Mouse (Mus musculus): ENCODE data around the gene Ptgir. TPM values are rescaled to one million over a fixed set of nuclear protein-coding genes. Genes with fewer than 3 reads are reported as not detected.

The Ptgir gene
- total RNA-seq, 1 experiment from 2014 or later, result 1.6 TPM

DNA sequence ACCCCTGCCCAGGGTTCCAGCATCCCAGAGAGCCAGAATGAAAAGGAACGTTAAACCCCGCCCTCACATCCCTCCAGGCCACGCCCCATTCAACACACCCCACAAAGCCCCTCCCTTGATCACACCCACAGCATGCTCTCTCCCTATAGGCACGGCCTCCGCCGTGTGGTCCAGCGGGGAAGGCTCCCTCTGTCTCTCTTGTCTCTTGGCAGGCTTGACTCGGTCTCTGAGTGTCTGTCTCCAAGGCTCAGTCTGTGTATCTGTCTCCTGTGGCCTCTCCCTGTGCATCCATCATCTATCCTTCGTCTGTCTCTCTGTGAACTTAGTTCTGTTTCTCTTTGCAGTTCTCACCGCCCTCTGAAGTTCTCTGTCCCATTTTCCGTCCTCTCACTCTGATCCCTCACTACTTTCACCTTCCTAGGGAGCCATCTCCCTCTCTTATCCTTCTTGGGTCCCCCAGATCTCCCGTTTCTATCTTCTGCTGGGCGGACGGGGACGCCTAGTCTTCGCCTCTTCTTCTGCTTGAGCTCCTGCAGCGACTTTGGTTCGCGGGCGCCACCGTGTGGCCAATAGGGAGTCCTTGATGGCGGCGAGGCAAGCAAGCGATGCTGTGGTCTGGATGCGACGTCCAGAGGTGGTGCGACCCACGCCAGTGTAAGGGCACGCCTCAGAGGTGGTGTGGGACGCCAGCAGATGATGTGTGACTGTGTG is 14.5 kb upstream of the Ptgir start, which contains the start of gene Gng8:
Gene Gng8 (plus strand): TSS at position 146 of the 711 bp plus-strand sequence.
- DNase-seq, result peak; percentile 87

DNA sequence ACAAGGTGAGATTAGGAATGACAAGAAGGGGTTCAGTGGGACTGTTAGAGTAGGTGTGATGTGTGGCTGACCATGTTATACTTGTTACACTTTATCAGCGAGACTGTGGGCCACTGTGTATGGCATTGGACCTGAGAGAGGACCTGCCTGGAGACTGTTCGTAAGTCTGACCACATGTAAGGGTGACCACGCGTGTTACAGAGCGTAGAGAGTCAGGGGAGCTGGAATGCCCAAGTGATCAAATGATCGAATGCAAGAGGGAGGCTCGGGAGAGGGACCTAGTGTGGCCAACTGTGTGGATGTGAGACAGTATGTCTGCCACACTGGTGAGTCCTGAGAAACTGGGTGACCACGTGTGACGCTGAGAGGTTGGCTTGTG is 13.9 kb upstream of the Ptgir start:
- DNase-seq, result no peak

DNA sequence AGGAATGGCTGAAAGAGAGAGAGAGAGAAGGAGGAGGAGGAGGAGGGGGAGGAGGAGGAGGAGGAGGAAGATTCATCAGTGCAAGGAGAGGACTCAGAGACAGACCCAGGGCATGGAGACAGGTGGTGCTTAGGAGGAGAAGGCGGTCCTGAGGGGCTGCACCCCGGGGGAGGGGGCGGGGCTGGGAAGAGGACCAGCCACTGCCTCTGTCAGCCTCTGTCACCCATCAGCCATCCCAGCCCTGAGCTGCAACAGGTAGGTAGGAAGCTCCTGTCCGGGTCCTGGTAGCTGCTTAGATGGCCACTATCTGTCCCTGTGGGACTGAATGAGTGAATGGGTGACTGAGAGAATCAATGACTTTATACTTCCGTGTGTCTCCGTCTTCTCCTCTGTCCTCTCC is 12.7 kb upstream of the Ptgir start:
- DNase-seq, result no peak

DNA sequence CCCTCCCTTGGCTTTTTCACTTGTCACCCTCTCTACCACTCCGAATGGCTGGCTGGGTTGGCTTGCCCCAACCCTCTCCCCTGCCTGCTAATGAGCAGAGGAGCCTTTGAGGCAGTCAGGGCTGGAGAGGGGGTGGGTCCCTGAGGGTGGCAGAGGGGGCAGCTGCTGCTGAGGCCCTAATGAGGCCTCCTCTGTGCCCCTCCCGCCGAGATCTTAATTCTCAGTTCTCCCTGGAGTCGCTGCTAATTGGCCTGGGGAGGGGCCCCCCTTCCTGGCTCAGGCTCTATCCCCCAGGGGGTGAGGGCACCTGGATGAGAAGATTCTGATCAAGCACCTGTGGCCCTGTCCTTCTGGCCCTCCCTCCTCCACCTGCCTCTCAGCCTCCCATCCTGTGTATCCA is 12.0 kb upstream of the Ptgir start:
- no peak for DNase-seq

DNA sequence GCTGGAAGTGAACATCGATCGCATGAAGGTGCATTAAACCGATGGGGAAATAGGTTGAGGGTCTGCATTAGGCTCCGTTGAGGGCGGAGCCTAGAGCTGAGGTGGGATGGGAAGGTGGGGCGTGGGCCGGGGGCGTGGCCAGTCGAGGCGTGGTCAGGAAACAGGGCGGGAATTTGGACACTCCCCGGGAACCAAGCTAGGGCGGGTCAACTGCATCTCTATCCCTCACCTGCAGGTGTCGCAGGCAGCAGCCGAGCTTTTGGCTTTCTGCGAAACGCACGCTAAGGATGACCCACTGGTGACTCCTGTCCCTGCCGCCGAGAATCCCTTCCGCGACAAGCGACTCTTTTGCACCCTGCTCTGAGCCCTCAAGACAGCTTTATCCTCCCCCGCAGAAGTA is 11.3 kb upstream of the Ptgir start:
- peak; percentile 75 for DNase-seq

DNA sequence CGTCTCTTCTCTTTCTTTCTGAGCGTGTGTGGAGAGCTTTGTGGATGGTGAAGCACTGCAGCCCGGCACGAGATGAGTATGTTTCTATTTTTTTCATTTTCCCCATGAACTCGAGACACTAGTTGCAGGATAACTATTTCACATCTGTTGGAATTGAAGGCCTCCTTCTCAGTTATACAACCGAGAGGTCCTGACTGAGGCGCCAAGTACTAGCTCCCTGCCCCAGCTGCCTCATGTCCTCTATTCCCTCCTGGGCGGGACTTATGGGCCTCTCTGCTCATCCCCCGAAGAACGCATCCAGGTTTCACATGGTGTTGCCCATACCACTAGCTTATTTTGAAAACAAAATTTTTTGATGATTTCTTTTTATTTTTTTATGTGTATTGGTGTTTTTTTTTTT is 10.8 kb upstream of the Ptgir start:
- DNase-seq, result no peak

DNA sequence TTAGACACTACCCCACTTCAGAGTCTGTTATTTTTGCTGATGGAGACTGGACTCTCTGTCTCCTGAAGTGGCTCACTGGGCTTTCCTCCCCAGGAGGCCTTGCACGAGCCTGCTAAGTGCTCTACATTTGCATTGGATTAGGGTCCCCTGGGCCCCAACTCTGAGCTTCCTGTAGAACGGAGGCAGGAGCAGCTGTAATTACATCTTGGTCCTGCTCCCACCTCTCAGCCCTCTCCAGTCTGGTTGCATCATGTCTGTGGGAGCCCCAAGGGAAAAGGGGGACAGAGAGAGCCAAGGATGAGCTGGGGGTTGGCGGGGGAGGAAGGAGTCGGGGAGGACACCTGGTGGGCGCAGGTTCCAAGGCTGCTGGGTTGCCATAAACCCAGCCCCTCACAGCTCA is 5.8 kb upstream of the Ptgir start:
- no peak for DNase-seq

DNA sequence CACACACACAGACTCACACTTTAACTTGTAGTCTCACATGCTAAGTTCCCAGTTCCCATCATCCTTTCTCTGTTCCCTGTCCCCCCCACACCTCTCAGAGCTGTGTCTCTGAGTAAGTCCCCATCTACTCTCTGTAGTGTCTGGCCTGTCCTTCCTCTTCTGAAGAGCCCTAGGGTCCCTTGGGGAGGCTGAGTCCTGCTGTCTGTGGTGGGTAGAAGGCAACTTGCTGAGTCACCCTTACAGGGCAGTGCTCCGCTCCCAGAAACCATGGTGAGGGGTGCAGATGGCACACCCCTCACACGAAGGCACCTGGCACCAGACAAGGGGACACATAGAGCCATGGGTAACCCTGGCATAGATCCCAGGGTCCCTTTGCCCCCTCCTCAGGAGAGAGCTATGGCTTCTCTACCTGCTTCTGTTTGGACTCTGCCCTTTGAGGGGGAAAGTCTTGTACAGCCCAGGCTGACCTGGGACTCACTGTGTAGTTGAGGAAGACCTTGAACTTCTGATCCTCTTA is 2.8 kb upstream of the Ptgir start:
- no peak for DNase-seq

DNA sequence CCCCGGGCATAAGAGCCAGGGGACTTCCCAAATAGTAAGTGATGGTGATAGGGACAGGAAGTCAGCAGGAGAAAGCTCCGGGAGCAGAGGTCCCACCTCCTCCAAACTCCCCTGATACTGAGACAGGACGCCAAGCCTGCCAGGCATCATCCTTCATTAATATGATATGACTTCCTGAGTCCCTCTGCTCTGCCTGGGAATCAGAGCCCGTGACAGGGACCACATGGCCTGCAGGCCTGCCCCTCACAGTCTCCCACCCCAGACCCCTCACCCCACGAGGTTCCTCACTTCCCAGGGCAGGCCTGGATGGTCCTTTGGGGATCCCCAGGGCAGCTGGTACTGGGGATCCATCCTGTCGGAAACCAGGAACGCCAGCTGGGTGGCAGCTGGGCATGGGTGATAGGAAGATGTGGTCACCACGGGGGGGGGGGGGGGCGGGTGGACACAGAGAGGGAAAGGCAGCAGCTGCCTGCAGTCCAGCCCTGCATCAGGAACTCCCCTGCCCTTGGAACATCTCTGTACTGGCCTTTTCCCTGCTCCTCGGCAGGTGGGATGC is 2.1 kb upstream of the Ptgir start:
- DNase-seq, result no peak

DNA sequence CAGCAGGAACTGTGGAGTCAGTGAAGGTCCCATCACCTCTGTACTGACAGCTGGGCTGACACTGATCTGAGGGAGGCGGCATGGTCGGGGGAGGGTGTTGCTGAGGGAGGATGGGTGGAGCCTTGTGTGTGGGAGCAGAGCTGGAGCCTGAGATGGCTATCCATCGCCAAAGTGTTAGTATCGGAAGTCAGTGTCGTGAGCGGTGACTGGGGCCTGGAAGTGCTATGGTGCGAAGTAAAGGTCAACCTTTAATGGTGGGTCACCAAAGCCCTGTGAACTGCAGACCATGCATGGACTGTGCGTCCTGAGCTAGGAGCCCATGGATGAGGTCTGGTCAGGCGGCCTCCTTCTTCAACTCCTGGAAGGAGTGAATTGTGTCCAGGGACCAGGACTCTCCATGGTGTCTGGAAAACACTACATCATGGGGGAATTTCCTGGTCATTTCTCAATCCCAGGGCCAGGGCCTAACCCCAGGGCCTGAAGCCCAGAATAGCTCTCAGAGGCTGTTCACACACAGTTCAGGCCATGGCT is 734 bp upstream of the Ptgir start:
- DNase-seq, result no peak

DNA sequence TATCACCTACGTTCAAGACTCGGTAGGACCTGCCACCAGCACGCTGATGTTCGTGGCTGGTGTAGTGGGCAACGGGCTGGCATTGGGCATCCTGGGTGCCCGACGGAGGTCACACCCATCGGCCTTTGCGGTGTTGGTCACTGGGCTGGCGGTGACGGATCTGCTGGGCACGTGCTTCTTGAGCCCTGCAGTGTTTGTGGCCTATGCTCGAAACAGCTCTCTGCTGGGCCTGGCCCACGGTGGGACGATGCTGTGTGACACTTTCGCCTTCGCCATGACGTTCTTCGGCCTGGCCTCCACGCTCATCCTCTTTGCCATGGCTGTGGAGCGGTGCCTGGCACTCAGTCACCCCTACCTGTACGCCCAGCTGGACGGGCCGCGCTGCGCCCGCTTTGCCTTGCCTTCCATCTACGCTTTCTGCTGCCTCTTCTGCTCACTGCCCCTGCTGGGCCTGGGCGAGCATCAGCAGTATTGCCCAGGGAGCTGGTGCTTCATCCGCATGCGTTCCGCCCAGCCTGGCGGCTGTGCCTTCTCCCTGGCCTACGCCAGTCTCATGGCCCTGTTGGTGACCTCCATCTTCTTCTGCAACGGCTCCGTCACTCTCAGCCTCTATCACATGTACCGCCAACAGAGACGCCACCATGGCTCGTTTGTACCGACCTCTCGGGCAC is 734 bp downstream of the Ptgir start:
- DNase-seq, result no peak

DNA sequence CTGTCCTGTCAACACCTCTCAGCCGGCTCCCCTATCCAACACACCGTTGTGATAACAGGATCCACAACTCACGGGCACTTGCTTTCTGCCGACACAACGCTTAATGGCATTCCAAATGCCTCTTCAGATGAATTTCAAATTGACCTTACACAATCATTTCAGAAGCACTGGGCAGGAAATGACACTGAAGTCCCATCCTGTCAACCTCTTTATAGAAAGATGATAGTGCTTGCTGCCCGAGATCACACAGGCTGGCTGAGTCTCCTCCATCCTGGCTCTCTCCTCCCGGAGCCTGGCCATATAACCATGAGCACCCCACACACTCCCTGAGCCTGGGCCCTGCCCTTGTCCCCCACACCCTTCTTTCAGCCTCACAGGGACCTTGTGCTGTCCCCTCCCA is 1.6 kb downstream of the Ptgir start:
- no peak for DNase-seq

DNA sequence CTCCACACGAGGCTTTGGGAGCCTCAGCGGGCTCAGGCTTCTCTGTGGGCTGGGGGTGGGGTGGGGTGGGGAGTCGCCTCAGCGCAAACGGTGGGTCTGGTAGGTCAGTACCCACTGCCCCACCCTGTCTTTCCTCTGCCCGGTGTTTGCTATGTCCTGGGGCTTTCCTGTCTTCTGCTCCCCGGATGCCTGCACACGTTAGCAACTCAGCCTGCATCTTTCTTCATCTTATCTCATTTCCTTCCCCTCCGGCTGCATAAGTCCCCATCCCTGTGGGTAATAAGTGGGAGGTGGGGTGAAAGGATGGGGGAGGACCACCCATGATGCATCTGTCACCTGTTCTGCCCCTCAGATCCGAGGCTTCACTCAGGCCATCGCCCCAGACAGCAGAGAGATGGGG is 2.1 kb downstream of the Ptgir start:
- no peak for DNase-seq

DNA sequence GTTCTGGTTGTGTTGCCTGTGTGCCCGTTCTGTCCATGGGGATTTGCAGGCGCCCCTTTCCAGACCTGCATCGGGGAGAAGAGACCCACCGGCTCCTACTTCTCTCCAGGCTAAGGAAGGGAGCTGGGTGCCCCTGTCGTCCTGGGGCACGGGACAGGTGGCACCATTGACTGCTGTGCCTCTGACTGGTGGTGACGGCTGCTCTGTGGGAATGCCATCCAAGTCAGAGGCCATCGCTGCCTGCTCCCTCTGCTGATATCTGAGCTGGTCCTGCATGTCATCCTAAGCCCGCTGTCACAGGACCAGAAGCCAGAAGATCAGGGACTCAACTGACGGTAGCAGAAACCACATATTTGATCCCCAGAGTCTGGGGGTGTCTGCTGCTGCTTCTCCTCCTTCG is 2.6 kb downstream of the Ptgir start:
- DNase-seq, result no peak

DNA sequence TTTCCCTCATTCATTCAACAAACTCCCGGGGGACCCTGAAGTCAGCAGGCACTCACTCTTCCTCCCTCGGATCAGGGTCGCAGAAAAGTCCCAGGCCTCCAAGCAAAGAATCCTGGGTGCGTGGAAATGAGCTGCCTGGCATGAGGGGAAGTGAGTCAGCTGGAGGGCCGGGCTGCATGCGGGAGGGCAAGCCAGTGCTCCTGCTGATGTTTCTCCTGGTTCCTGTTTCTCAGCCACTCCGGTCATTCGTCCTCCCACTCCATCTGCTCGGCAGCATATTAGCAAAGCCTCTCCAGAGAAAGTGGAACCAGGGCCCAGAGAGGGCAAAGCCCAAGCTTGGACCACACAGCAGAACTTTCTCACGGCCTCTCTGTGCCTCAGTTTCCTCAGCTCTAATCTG is 3.6 kb downstream of the Ptgir start:
- no peak for DNase-seq

DNA sequence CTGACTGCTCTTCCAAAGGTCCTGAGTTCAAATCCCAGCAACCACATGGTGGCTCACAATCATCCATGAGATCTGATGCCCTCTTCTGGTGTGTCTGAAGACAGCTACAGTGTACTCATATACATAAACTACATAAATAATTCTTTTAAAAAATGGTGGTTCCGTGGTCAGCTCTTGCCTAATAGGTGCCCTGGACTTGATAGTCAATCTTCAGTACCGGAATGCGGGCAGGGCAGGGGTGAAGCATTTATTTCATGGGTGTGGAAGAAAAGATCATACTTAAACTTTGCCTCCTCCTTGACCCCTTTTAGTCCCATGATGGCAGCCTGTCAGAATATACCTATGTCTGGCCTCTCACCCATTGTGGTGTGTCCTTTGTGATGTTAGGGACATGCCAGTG is 5.6 kb downstream of the Ptgir start:
- no peak for DNase-seq

DNA sequence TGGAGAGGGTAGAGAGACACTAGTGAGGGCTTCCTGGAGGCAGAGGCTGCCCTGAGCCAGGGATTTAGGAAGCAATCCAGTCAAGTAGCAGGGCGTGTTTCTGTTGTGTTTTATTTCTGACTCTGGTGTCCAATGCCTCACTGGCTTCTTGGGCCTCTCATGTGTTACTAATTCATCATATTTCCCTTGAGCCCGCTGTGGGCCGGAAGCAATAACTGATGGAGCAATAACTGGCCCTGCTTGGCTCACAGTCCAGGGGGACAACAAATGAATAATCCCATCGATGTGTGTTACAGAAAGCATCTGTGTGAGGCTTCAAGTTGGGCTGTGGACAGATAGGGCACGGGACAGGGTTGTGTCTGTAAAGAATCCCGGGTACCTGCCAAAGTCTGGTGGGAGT is 6.1 kb downstream of the Ptgir start:
- no peak for DNase-seq

DNA sequence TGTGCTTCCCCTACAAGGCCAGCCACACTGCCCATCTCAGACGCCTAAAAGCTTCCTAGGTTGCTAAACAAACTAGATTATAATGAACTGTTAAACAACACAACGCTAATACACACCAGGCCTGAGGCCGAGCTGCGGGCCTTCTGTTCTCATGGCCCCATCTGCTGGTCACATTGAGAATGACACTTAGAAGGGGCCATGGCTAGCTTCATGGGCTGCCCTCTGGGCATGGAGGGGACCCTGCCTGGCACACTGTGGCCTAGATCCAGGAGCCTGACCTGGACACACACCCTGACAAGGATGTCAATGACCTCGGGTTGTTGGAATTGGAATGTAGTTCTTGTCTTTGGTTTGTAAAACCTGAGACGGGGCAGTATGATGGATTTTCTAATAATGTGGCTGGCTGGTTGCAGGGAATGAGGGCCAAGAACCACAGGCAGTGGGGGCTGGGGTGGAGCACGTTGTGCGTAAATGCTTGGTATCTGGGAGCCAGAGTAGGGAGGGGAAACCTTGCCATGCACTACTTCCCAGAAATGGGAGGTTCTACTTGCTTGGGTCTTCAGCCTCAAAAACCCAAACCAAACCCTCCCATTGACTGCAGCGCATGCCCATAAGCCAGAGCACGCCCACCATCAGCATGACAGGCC is 7.6 kb downstream of the Ptgir start:
- DNase-seq, result peak; percentile 67

DNA sequence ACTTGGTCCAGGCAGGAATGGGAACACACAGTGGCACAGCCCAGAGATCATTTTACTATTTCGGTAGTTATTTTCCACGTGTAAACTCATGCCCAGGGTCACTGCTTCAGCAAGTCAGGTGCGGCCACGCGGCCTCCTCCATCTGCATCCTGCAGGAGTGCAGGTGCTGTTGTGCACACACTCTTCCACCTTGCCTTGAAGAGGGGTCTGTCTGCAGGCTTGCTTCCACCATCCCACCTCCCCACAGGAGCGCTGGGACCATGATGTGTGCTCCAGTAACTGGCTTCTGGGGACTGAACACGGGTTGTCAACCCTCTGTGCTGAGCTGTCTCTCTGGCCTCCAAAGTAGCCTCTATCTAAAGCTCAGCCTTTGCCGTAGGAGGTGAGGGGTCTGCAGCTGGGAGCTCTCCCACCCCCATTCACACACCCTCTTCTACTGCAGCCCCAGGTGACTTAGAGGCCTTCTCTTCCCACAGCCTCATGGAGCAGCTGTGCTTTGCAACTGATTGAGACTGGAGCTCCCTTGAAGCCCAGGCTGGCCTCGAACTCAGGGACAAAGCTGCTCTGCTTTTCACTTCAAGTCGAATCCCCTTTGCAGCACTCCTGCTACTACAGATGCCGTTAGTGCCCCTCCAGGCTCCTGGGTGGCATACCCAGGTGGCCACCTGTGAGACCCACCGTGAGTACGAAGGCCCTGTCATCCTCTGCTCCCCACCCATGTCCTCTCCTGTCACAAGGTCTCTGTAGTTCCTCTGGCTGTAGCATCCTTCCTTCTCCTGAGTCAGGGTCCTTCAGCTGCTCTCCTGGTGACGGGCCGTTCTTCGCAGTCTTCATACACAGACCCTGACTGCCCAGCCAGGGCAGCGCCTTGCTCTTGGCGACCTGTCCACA is 8.4 kb downstream of the Ptgir start:
- no peak for DNase-seq

DNA sequence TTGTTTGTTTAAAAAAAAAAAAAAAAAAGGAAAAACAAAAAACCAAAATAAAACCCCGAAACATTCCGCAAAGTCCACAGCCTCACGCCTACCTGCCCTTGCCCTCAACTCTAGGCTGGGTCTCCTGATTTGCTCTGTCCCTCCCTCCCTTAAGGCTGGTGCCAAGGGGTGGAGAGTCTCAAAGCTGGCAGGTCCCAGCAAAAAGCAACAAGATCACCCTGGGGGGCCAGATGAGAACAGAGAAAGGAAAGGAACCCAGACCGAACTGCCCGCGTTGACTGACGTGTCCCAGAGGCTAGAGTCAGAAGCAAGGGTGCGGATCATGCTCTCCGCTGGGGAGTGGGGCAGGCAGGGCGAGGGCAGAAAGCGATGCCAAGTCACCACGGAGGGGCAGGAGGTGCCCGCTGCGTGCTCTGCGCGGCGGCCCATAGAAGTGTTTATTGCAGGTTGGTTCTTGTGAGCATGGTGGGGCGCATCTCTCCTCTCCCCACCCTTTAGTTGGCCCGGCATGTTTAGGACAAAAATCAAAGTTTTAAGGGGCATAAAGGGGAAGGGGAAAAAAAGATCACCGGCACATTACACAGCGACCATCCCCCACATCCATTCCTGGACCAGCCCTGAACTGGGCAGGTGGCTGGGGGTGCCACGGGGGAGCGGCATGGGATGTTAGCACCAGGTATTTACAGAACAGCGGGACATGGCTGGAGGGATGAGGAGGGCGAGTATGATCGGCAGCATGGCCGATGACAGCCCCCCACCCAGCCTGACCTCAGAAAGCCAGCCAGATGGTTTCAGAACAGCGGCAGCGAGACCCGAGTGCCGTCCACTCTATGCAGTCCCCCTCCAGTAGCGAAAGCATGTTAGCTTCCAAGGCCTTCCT is 9.4 kb downstream of the Ptgir start:
- no peak for DNase-seq

Measured in adrenal gland, postnatal 25 days (tissue).